In genomic region chr4:153357539-153358242, GRCm38 (mm10) we compare ENCODE assay signal across 10 mouse cellular contexts.
A peak's percentile ranks its signal among the peaks of the same experiment; 100 is the strongest.
DNase-seq lines count a peak whose midpoint lies in the region; ATAC-seq and TF ChIP-seq lines count a peak whose summit lies in the region.
"Had no signal": no experiment of that assay in that cellular context is flagged by ENCODE, and none has a peak within 500 bp of the region (broad histone marks: within the 10 kb centered on the region; RNA-seq: fewer than 3 reads in every experiment).

No protein-coding gene starts in this region.

- no peaks in the 10 kb centered on the region for H3K27me3 ChIP-seq in lung, embryonic 14.5 days (ENCODE audit: insufficient read depth, low read length)
- no peaks in the 10 kb centered on the region for H3K27me3 ChIP-seq in stomach, embryonic 15.5 days (replicated peaks)

- H3K4me1 ChIP-seq in lung, embryonic 14.5 days (ENCODE audit: insufficient read depth) = no peaks in the 10 kb centered on the region
- no peaks in the 10 kb centered on the region for H3K4me1 ChIP-seq in lung, adult 2 months (ENCODE audit: control insufficient read depth, insufficient read depth, low read length)
- no peaks in the 10 kb centered on the region for H3K4me1 ChIP-seq in stomach, embryonic 15.5 days
- H3K4me1 ChIP-seq: heart, embryonic 15.5 days had no signal

- 49% methylated on average over 9 of the region's 9 CpGs for WGBS in lung, embryonic 14.5 days
- WGBS in lung, adult 2 months = 43% methylated on average over 9 of the region's 9 CpGs
- 44% methylated on average over 9 of the region's 9 CpGs for WGBS in stomach, embryonic 15.5 days

- TF ChIP-seq POLR2A in lung, adult 2 months (IDR thresholded peaks at IDR 0.05; ENCODE audit: borderline replicate concordance, extremely low read depth, low read depth, low read length) = no peak

- no peaks in the 10 kb centered on the region for H3K9me3 ChIP-seq in lung, embryonic 14.5 days (ENCODE audit: low read depth, low read length)
- H3K9me3 ChIP-seq in stomach, embryonic 15.5 days = no peaks in the 10 kb centered on the region
- H3K9me3 ChIP-seq: heart, embryonic 15.5 days had no signal

- no peak overlapping the region for H3K27ac ChIP-seq in lung, embryonic 14.5 days (ENCODE audit: low read depth)
- H3K27ac ChIP-seq in stomach, embryonic 15.5 days = no peak overlapping the region
- H3K27ac ChIP-seq: heart, embryonic 15.5 days had no signal

- no peak for ATAC-seq in lung, embryonic 14.5 days (ENCODE audit: insufficient read depth)
- peak; percentile 14; the same call in 1 of the 2 replicates for ATAC-seq in stomach, embryonic 15.5 days (ENCODE audit: insufficient read depth, low FRiP score, low read depth)

- no peak overlapping the region for H3K4me2 ChIP-seq in lung, embryonic 14.5 days
- no peak overlapping the region for H3K4me2 ChIP-seq in stomach, embryonic 15.5 days
- H3K4me2 ChIP-seq: heart, embryonic 15.5 days had no signal

- no peak overlapping the region for H3K4me3 ChIP-seq in lung, embryonic 14.5 days (ENCODE audit: low read depth, low read length)
- no peak overlapping the region for H3K4me3 ChIP-seq in lung, adult 2 months (replicated peaks; ENCODE audit: extremely low read depth, low read depth, low read length)
- H3K4me3 ChIP-seq in stomach, embryonic 15.5 days (replicated peaks) = no peak overlapping the region
- H3K4me3 ChIP-seq: heart, embryonic 15.5 days; myocyte had no signal

- H3K9ac ChIP-seq in lung, embryonic 14.5 days = no peak overlapping the region
- no peak overlapping the region for H3K9ac ChIP-seq in stomach, embryonic 15.5 days
- H3K9ac ChIP-seq: heart, embryonic 15.5 days had no signal

- H3K36me3 ChIP-seq in lung, embryonic 14.5 days (ENCODE audit: insufficient read depth) = no peaks in the 10 kb centered on the region
- no peaks in the 10 kb centered on the region for H3K36me3 ChIP-seq in stomach, embryonic 15.5 days
- H3K36me3 ChIP-seq: heart, embryonic 15.5 days had no signal

- no peak for TF ChIP-seq CTCF in lung, embryonic 14.5 days (IDR thresholded peaks at IDR 0.05; ENCODE audit: low read depth)
- TF ChIP-seq CTCF in lung, adult 2 months (IDR thresholded peaks at IDR 0.05; ENCODE audit: insufficient read depth, low read length) = no peak

- intact Hi-C loops in left cerebral cortex, postnatal 10 days (cut with DNase I) = no loop called here

- DNase-seq in lung, embryonic 14.5 days = peak; percentile 79
- DNase-seq in lung, adult 2 months = no peak
- peak; percentile 81 for DNase-seq in embryo, embryonic 10 days (ENCODE audit: low spot score)
- DNase-seq in kidney, postnatal 36 days = peak; percentile 7 to 69
- DNase-seq in left cerebral cortex, postnatal 10 days (ENCODE audit: extremely low spot score in 1 of 2, low spot score in 2 of 2) = no peak
- DNase-seq in thymus, postnatal 0 days (ENCODE audit: low spot score) = no peak
- no peak for DNase-seq in layer of hippocampus, postnatal 14 days (ENCODE audit: low spot score in 2 of 2)

Comparison
In these comparisons a context has a peak if more than half of its experiments do, and no peak if none do; other contexts are left out.
1. DNase-seq: peak in lung, embryonic 14.5 days (single experiment), embryo, embryonic 10 days (single experiment) and kidney, postnatal 36 days (2 of 2); none in lung, adult 2 months (single experiment), left cerebral cortex, postnatal 10 days (0 of 2), thymus, postnatal 0 days (single experiment) and layer of hippocampus, postnatal 14 days (0 of 2).